10 mouse cellular contexts compared by ENCODE assay signal in the genomic region with DNA sequence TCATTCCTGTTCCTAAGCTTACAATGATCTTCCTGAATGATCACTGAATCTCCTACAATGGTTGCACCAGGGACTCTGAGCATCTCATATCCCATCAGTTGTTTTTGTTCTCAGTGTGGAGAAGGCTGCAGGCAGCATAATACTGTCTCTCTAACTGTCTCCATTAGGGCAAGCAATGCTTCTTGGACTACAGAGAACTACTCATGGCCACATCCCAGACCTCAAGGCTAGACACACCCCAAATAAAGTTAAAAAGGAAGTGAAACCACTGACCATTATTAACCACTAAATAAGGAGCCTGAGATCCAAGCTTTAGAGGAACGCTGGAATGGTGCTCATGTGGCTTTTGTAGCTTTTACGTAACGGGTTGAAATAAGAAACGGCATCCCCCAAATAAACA. TPM values are rescaled to one million over a fixed set of nuclear protein-coding genes. Genes with fewer than 3 reads are reported as not detected.
DNase-seq lines count a peak whose midpoint lies in the region; ATAC-seq and TF ChIP-seq lines count a peak whose summit lies in the region.
"Had no signal": no experiment of that assay in that cellular context is flagged by ENCODE, and none has a peak within 500 bp of the region (broad histone marks: within the 10 kb centered on the region; RNA-seq: fewer than 3 reads in every experiment).

No protein-coding gene starts in this region.

- DNase-seq in liver, adult 2 months (ENCODE audit: extremely low read depth, low read depth, low spot score), result peak; percentile 37
- peak; percentile 54 to 75 for DNase-seq in heart, adult 9 months (ENCODE audit: low spot score in 2 of 2)
- no peak for DNase-seq in cerebellum, adult 8-10 months
- no peak for DNase-seq in ovary, postnatal 36 days (ENCODE audit: low spot score)
- DNase-seq in frontal cortex, postnatal 14 days (ENCODE audit: low spot score in 2 of 2), result no peak
- DNase-seq: retina, postnatal 1 day had no signal

- peaks cover 4% of the 10 kb centered on the region; the same call in 1 of the 2 replicates for H3K4me1 ChIP-seq in liver, adult 2 months (ENCODE audit: control insufficient read depth, insufficient read depth, low read length)
- H3K4me1 ChIP-seq in liver, embryonic 12.5 days, result no peaks in the 10 kb centered on the region
- peaks cover 3% of the 10 kb centered on the region; the same call in 1 of the 2 replicates for H3K4me1 ChIP-seq in kidney, embryonic 14.5 days (ENCODE audit: control insufficient read depth, insufficient read depth, low read length)
- H3K4me1 ChIP-seq: midbrain, embryonic 13.5 days had no signal

- no peak overlapping the region for H3K9ac ChIP-seq in liver, adult 2 months (ENCODE audit: low read depth, low read length)
- H3K9ac ChIP-seq in liver, embryonic 12.5 days, result no peak overlapping the region
- H3K9ac ChIP-seq in kidney, embryonic 14.5 days (ENCODE audit: low read depth, low read length), result no peak overlapping the region
- H3K9ac ChIP-seq: midbrain, embryonic 13.5 days had no signal

- no peak overlapping the region for H3K4me2 ChIP-seq in liver, embryonic 12.5 days
- no peak overlapping the region for H3K4me2 ChIP-seq in kidney, embryonic 14.5 days (replicated peaks; ENCODE audit: low read depth, low read length)
- H3K4me2 ChIP-seq: midbrain, embryonic 13.5 days had no signal

- no peak overlapping the region for H3K4me3 ChIP-seq in liver, adult 2 months (ENCODE audit: insufficient read depth, low read depth, low read length)
- no peak overlapping the region for H3K4me3 ChIP-seq in liver, embryonic 12.5 days
- no peak overlapping the region for H3K4me3 ChIP-seq in kidney, embryonic 14.5 days (ENCODE audit: low read length)
- H3K4me3 ChIP-seq: midbrain, embryonic 13.5 days had no signal

- H3K27me3 ChIP-seq in liver, adult 2 months (ENCODE audit: control insufficient read depth, insufficient read depth, low read length), result no peaks in the 10 kb centered on the region
- no peaks in the 10 kb centered on the region for H3K27me3 ChIP-seq in liver, embryonic 12.5 days (replicated peaks)
- H3K27me3 ChIP-seq in kidney, embryonic 14.5 days (ENCODE audit: control insufficient read depth, insufficient read depth, low read length), result no peaks in the 10 kb centered on the region
- H3K27me3 ChIP-seq: midbrain, embryonic 13.5 days had no signal

- H3K27ac ChIP-seq in liver, adult 2 months (replicated peaks; ENCODE audit: insufficient read depth, low read depth, low read length), result peak overlapping the region; percentile 83
- H3K27ac ChIP-seq in liver, embryonic 12.5 days, result no peak overlapping the region
- H3K27ac ChIP-seq in kidney, embryonic 14.5 days (ENCODE audit: low read depth, low read length), result peak overlapping the region; percentile 68; the same call in 1 of the 2 replicates
- H3K27ac ChIP-seq: midbrain, embryonic 13.5 days had no signal

- no peaks in the 10 kb centered on the region for H3K9me3 ChIP-seq in liver, embryonic 12.5 days (replicated peaks)
- H3K9me3 ChIP-seq in kidney, embryonic 14.5 days (ENCODE audit: control insufficient read depth, low read length), result no peaks in the 10 kb centered on the region
- H3K9me3 ChIP-seq: midbrain, embryonic 13.5 days had no signal

- TF ChIP-seq POLR2A in liver, adult 2 months (IDR thresholded peaks at IDR 0.05; ENCODE audit: extremely low read depth, insufficient read depth, low read length), result no peak

- no peak for ATAC-seq in liver, embryonic 12.5 days
- ATAC-seq in kidney, embryonic 14.5 days (ENCODE audit: low FRiP score, low TSS enrichment), result no peak
- 0 out of 2 replicates have a peak, but pooled peaks have one; percentile 18 for ATAC-seq in neutrophil, adult 5-6 weeks (ENCODE audit: extremely low read depth, insufficient number of reproducible peaks, low FRiP score, poor library complexity, severe bottlenecking)
- ATAC-seq: midbrain, embryonic 13.5 days had no signal

- no peaks in the 10 kb centered on the region for H3K36me3 ChIP-seq in liver, adult 2 months (ENCODE audit: control insufficient read depth, insufficient read depth, low read length)
- H3K36me3 ChIP-seq in liver, embryonic 12.5 days, result no peaks in the 10 kb centered on the region
- no peaks in the 10 kb centered on the region for H3K36me3 ChIP-seq in kidney, embryonic 14.5 days (ENCODE audit: control insufficient read depth, insufficient read depth, low read length)
- H3K36me3 ChIP-seq: midbrain, embryonic 13.5 days had no signal

- no peaks in the 10 kb centered on the region for H3K79me2 ChIP-seq in liver, adult 2 months (ENCODE audit: control insufficient read depth, insufficient read depth, low read length)

- 85% methylated on average over 4 of the region's 4 CpGs for WGBS in liver, adult 2 months
- WGBS in liver, embryonic 12.5 days (ENCODE audit: insufficient replicate concordance), result 69% methylated on average over 4 of the region's 4 CpGs
- WGBS in kidney, embryonic 14.5 days, result 66% methylated on average over 4 of the region's 4 CpGs

- no peak for TF ChIP-seq CTCF in liver, adult 2 months (IDR thresholded peaks at IDR 0.05; ENCODE audit: low read depth, low read length)

RNA-seq across cellular contexts. Expression of gene Nedd9, which starts 20.5 kb away (rescaled TPM):
- 3.3 and 4.2 TPM in 2 replicates for total RNA-seq in liver, adult 2 months (2014; rRNA removed)
- polyA plus RNA-seq in liver, adult 2 months (2012; rRNA removed), result 1.3 and 2.5 TPM in 2 replicates
- 2.5 and 2.8 TPM in 2 replicates for polyA plus RNA-seq in liver, embryonic 12.5 days (2016; fragmentation: Nextera tagmentation; extraction: Ambion mirVana)
- 16.8 and 24.9 TPM in 2 replicates for polyA plus RNA-seq in kidney, embryonic 14.5 days (2014; fragmentation: Nextera tagmentation; extraction: Ambion mirVana)
- total RNA-seq in neutrophil, adult 5-6 weeks (2017), result 234 and 288 TPM in 2 replicates

Comparison
In these comparisons a context has a peak if more than half of its experiments do, and no peak if none do; other contexts are left out.
1. DNase-seq: peak in liver, adult 2 months (single experiment) and heart, adult 9 months (2 of 2); none in cerebellum, adult 8-10 months (single experiment), ovary, postnatal 36 days (single experiment) and frontal cortex, postnatal 14 days (0 of 2).